Mouse (Mus musculus) forebrain, embryonic 15.5 days (tissue): ENCODE data around the gene Sgip1. TPM values are rescaled to one million over a fixed set of nuclear protein-coding genes. Genes with fewer than 3 reads are reported as not detected.
A peak's percentile ranks its signal among the peaks of the same experiment; 100 is the strongest.

Experiments used
- ATAC-seq: fragments of 200-750 bp; cut with Nextera tagmentation; replicated peaks from 2 replicates; pipeline ENCODE4 v1.8.0; 2017; ENCODE audit warnings: mild to moderate bottlenecking, moderate TSS enrichment, moderate library complexity
- H3K27ac ChIP-seq: fragments of 300-500 bp; sonication (generic); replicated peaks from 2 replicates; pipeline ENCODE4 v1.5.1; 2015; ENCODE audit warnings: mild to moderate bottlenecking, inconsistent platforms
- H3K27me3 ChIP-seq: fragments of 300-500 bp; sonication (generic); 2 replicates; pipeline ENCODE4 v1.6.1; 2015; ENCODE audit warnings: inconsistent platforms
- H3K36me3 ChIP-seq: fragments of 300-500 bp; sonication (generic); 2 replicates; pipeline ENCODE4 v1.6.1; 2015; ENCODE audit warnings: mild to moderate bottlenecking, inconsistent platforms
- H3K4me1 ChIP-seq: fragments of 300-500 bp; sonication (generic); 2 replicates; pipeline ENCODE4 v1.6.1; 2015; ENCODE audit warnings: inconsistent platforms
- H3K4me2 ChIP-seq: fragments of 300-500 bp; sonication (generic); replicated peaks from 2 replicates; pipeline ENCODE4 v1.6.1; 2015; ENCODE audit warnings: mild to moderate bottlenecking, inconsistent platforms
- H3K4me3 ChIP-seq: fragments of 300-500 bp; sonication (generic); 2 replicates; pipeline ENCODE4 v1.5.1; 2015; ENCODE audit warnings: mild to moderate bottlenecking, inconsistent platforms
- H3K9ac ChIP-seq: fragments of 300-500 bp; sonication (generic); replicated peaks from 2 replicates; pipeline ENCODE4 v1.6.1; 2015; ENCODE audit warnings: mild to moderate bottlenecking, inconsistent platforms
- H3K9me3 ChIP-seq: fragments of 300-500 bp; sonication (generic); 2 replicates; pipeline ENCODE4 v1.6.1; 2016; ENCODE audit warnings: inconsistent platforms
- WGBS: fragments of 180-500 bp; shearing (Covaris S2); methylation state at CpG from one replicate; pipeline ENCODE4 v1.1.7; 2015; ENCODE audit warnings: mixed read lengths; 5-methylcytosine and 5-hydroxymethylcytosine counted together
- polyA plus RNA-seq: library from polyadenylated mRNA; unstranded; fragments of >200 nt; fragmentation: Nextera tagmentation; extraction: Ambion mirVana; gene quantifications from 2 replicates; pipeline ENCODE4 v1.2.1, GENCODE M21; 2015

Sgip1 gene
- polyA plus RNA-seq, 1 experiment from 2014 or later: 57.3 TPM

- Histone ChIP-seq H3K4me1 (no peaks in the 10 kb centered on the region), H3K36me3 (no peaks in the 10 kb centered on the region), H3K27ac (no peak overlapping the region), H3K27me3 (no peaks in the 10 kb centered on the region), H3K4me3 (no peak overlapping the region), H3K9ac (no peak overlapping the region), H3K4me2 (no peak overlapping the region), H3K9me3 (no peaks in the 10 kb centered on the region)
- ATAC-seq: no peak
- 80% methylated on average over 4 of the region's 4 CpGs for WGBS
Observed at GRCm38 (mm10) chr4:102821786-102822185, 80.7 kb downstream of the Sgip1 start.

- Histone ChIP-seq H3K9ac (no peak overlapping the region), H3K36me3 (no peaks in the 10 kb centered on the region), H3K27me3 (no peaks in the 10 kb centered on the region), H3K27ac (no peak overlapping the region), H3K4me2 (no peak overlapping the region), H3K4me1 (no peaks in the 10 kb centered on the region), H3K4me3 (no peak overlapping the region), H3K9me3 (no peaks in the 10 kb centered on the region)
- no peak for ATAC-seq
- WGBS: 74% methylated on average over 2 of the region's 2 CpGs
Observed at GRCm38 (mm10) chr4:102824494-102824893, 83.4 kb downstream of the Sgip1 start.

GRCm38 (mm10) chr4:102826159-102826558 is 85.1 kb downstream of the Sgip1 start:
- Histone ChIP-seq H3K4me3 (no peak overlapping the region), H3K9me3 (no peaks in the 10 kb centered on the region), H3K9ac (no peak overlapping the region), H3K4me2 (no peak overlapping the region), H3K27ac (no peak overlapping the region), H3K27me3 (no peaks in the 10 kb centered on the region), H3K36me3 (no peaks in the 10 kb centered on the region), H3K4me1 (no peaks in the 10 kb centered on the region)
- whole genome bisulfite sequencing: 84% methylated on average over 2 of the region's 2 CpGs
- ATAC-seq: no peak

- Histone ChIP-seq H3K27ac (no peak overlapping the region), H3K4me1 (no peaks in the 10 kb centered on the region), H3K4me3 (no peak overlapping the region), H3K36me3 (no peaks in the 10 kb centered on the region), H3K9ac (no peak overlapping the region), H3K4me2 (no peak overlapping the region), H3K27me3 (no peaks in the 10 kb centered on the region), H3K9me3 (no peaks in the 10 kb centered on the region)
- 95% methylated on average over 2 of the region's 2 CpGs for WGBS
- ATAC-seq: no peak
Observed at GRCm38 (mm10) chr4:102828518-102828917, 87.4 kb downstream of the Sgip1 start.

- no peak overlapping the region for H3K9ac ChIP-seq
- H3K27me3 ChIP-seq: no peaks in the 10 kb centered on the region
- no peak for ATAC-seq
- H3K4me3 ChIP-seq: no peak overlapping the region
- H3K36me3 ChIP-seq: no peaks in the 10 kb centered on the region
- WGBS: 79% methylated on average over 1 of the region's 1 CpGs
- H3K27ac ChIP-seq: no peak overlapping the region
- H3K4me1 ChIP-seq: no peaks in the 10 kb centered on the region
- H3K9me3 ChIP-seq: no peaks in the 10 kb centered on the region
- H3K4me2 ChIP-seq: no peak overlapping the region
Observed at GRCm38 (mm10) chr4:102833191-102833590, 92.1 kb downstream of the Sgip1 start.

- Histone ChIP-seq H3K27ac (no peak overlapping the region), H3K27me3 (no peaks in the 10 kb centered on the region), H3K4me2 (no peak overlapping the region), H3K4me3 (no peak overlapping the region), H3K4me1 (no peaks in the 10 kb centered on the region), H3K9ac (no peak overlapping the region), H3K36me3 (no peaks in the 10 kb centered on the region), H3K9me3 (no peaks in the 10 kb centered on the region)
- WGBS: 80% methylated on average over 2 of the region's 2 CpGs
- ATAC-seq: no peak
Observed at GRCm38 (mm10) chr4:102833726-102834125, 92.6 kb downstream of the Sgip1 start.

GRCm38 (mm10) chr4:102834710-102835109 is 93.6 kb downstream of the Sgip1 start:
- H3K9ac ChIP-seq: no peak overlapping the region
- WGBS: 60% methylated on average over 1 of the region's 1 CpGs
- no peak overlapping the region for H3K27ac ChIP-seq
- no peak overlapping the region for H3K4me3 ChIP-seq
- H3K9me3 ChIP-seq: no peaks in the 10 kb centered on the region
- no peaks in the 10 kb centered on the region for H3K27me3 ChIP-seq
- no peaks in the 10 kb centered on the region for H3K36me3 ChIP-seq
- H3K4me1 ChIP-seq: no peaks in the 10 kb centered on the region; the same call in 1 of the 2 replicates
- no peak for ATAC-seq
- H3K4me2 ChIP-seq: no peak overlapping the region

- Histone ChIP-seq H3K4me3 (no peak overlapping the region), H3K4me1 (peaks cover 18% of the 10 kb centered on the region), H3K9ac (no peak overlapping the region), H3K27ac (peak overlapping the region; percentile 64), H3K27me3 (no peaks in the 10 kb centered on the region), H3K9me3 (no peaks in the 10 kb centered on the region), H3K4me2 (no peak overlapping the region), H3K36me3 (no peaks in the 10 kb centered on the region)
- ATAC-seq: 0 out of 2 replicates have a peak, but pooled peaks have one; percentile 15
- WGBS: 64% methylated on average over 7 of the region's 7 CpGs
Observed at GRCm38 (mm10) chr4:102840062-102840798, 99.1 kb downstream of the Sgip1 start.

- Histone ChIP-seq H3K4me1 (peaks cover 18% of the 10 kb centered on the region), H3K4me2 (0 out of 2 replicates have a peak overlapping the region, but pooled peaks have one; percentile 13), H3K27me3 (no peaks in the 10 kb centered on the region), H3K27ac (peak overlapping the region; percentile 64), H3K9me3 (no peaks in the 10 kb centered on the region), H3K4me3 (no peak overlapping the region), H3K36me3 (no peaks in the 10 kb centered on the region), H3K9ac (no peak overlapping the region)
- peak; percentile 84 for ATAC-seq
- 39% methylated on average over 11 of the region's 11 CpGs for WGBS
Observed at GRCm38 (mm10) chr4:102840956-102841729, 100.0 kb downstream of the Sgip1 start.

GRCm38 (mm10) chr4:102850498-102850897 is 109.4 kb downstream of the Sgip1 start:
- H3K27me3 ChIP-seq: no peaks in the 10 kb centered on the region
- ATAC-seq: no peak
- no peaks in the 10 kb centered on the region for H3K9me3 ChIP-seq
- H3K27ac ChIP-seq: no peak overlapping the region
- H3K4me3 ChIP-seq: no peak overlapping the region
- H3K4me1 ChIP-seq: peaks cover 10% of the 10 kb centered on the region
- H3K9ac ChIP-seq: no peak overlapping the region
- no peaks in the 10 kb centered on the region for H3K36me3 ChIP-seq
- H3K4me2 ChIP-seq: no peak overlapping the region
- WGBS: 91% methylated on average over 6 of the region's 6 CpGs

GRCm38 (mm10) chr4:102851161-102851560 is 110.1 kb downstream of the Sgip1 start:
- H3K27ac ChIP-seq: no peak overlapping the region
- H3K4me2 ChIP-seq: no peak overlapping the region
- 78% methylated on average over 1 of the region's 1 CpGs for WGBS
- no peak overlapping the region for H3K4me3 ChIP-seq
- H3K9ac ChIP-seq: no peak overlapping the region
- peaks cover 15% of the 10 kb centered on the region for H3K4me1 ChIP-seq
- ATAC-seq: no peak
- H3K9me3 ChIP-seq: no peaks in the 10 kb centered on the region
- no peaks in the 10 kb centered on the region for H3K27me3 ChIP-seq
- no peaks in the 10 kb centered on the region for H3K36me3 ChIP-seq

- Histone ChIP-seq H3K9me3 (no peaks in the 10 kb centered on the region), H3K36me3 (no peaks in the 10 kb centered on the region), H3K27ac (no peak overlapping the region), H3K4me3 (no peak overlapping the region), H3K27me3 (no peaks in the 10 kb centered on the region), H3K4me1 (peaks cover 19% of the 10 kb centered on the region), H3K9ac (no peak overlapping the region), H3K4me2 (no peak overlapping the region)
- 79% methylated on average over 3 of the region's 3 CpGs for WGBS
- no peak for ATAC-seq
Observed at GRCm38 (mm10) chr4:102852290-102852689, 111.2 kb downstream of the Sgip1 start.
